Mouse (Mus musculus) myocyte (in vitro differentiated cells): Measurements from ENCODE around the gene Rela.

Source experiments
- MAX ChIP-seq: IDR thresholded peaks from one replicate; pipeline ENCODE4 v1.6.1; 2011; ENCODE audit warnings: low read depth, mild to moderate bottlenecking, control low read depth
- MYOG ChIP-seq, 3 experiments: IDR thresholded peaks; one replicate each; pipeline ENCODE4 v1.6.1; 2011; ENCODE audit warnings: control low read depth in 2 of 3, low read depth in 2 of 3, mild to moderate bottlenecking in 2 of 3; ENCODE audit not compliant: insufficient read length in 2 of 3, control insufficient read depth in 1 of 3, insufficient read depth in 1 of 3
- POLR2A ChIP-seq: IDR thresholded peaks from one replicate; pipeline ENCODE4 v1.6.1; 2011; ENCODE audit warnings: low read depth, mild to moderate bottlenecking, control low read depth, moderate library complexity; ENCODE audit not compliant: insufficient read length
- TCF12 ChIP-seq: IDR thresholded peaks from one replicate; pipeline ENCODE4 v1.6.1; 2011; ENCODE audit warnings: mild to moderate bottlenecking, control low read depth; ENCODE audit not compliant: poor library complexity, insufficient read depth, severe bottlenecking

- TF ChIP-seq TCF12 (no peak), POLR2A (no peak), MAX (no peak), MYOG (IDR thresholded peaks at IDR 0.05; ENCODE audit: control insufficient read depth in 1 of 3, insufficient read depth in 1 of 3, insufficient read length in 2 of 3, low read depth in 2 of 3) (no peak)
Measured at GRCm38 (mm10) chr19:5654720-5655298, 17.5 kb downstream of the Rela start.
